Mouse (Mus musculus) left cerebral cortex, adult 2 months (tissue): ENCODE data around the gene Bcat2. TPM values are rescaled to one million over a fixed set of nuclear protein-coding genes. Genes with fewer than 3 reads are reported as not detected.

Experiments used
- DNase-seq, 2 experiments: peaks; one replicate each; pipeline ENCODE4 v3.0.0; 2021 to 2022; ENCODE audit warnings: low spot score in 2 of 2, mixed read lengths in 1 of 2; ENCODE audit errors: extremely low spot score in 1 of 2
- H3K27ac ChIP-seq: fragments of 200-600 bp; 2 replicates; pipeline ENCODE4 v1.8.1; 2022
- H3K4me3 ChIP-seq: fragments of 200-600 bp; 2 replicates; pipeline ENCODE4 v1.8.1; 2022
- CTCF ChIP-seq: fragments of 200-600 bp; IDR thresholded peaks from 2 replicates; pipeline ENCODE4 v1.8.1; 2022; ENCODE audit warnings: antibody characterized with exemption, mild to moderate bottlenecking, moderate library complexity
- intact Hi-C: fragments of 180-260 bp; cut with DNase I; formaldehyde crosslinking; loops from one replicate; pipeline ENCODE4 v1.15.1; 2025
- total RNA-seq, 2 experiments: library from RNA; stranded (reverse); gene quantifications; 2 replicates each; pipeline ENCODE4 v1.2.3; 2021

Gene Bcat2
- total RNA-seq, 2 experiments from 2014 or later, result 25.4 to 26.2 TPM

GRCm38 (mm10) chr7:45593118-45593815, 23.3 kb downstream of the Bcat2 start:
- H3K4me3 ChIP-seq, result no peak overlapping the region
- peak; percentile 55 to 76 for DNase-seq
- intact Hi-C loops, result loop anchor here (2.0 kb wide), 2 partner anchors 32 to 90 kb away; no protein-coding TSS in a partner anchor
- H3K27ac ChIP-seq, result no peak overlapping the region
- peak; percentile 100 for TF ChIP-seq CTCF

- DNase-seq, result no peak
- intact Hi-C loops, result loop anchor here (5.0 kb wide), 1 partner anchor 342 kb away; no protein-coding TSS in a partner anchor
- no peak overlapping the region for H3K27ac ChIP-seq
- no peak for TF ChIP-seq CTCF
- H3K4me3 ChIP-seq, result no peak overlapping the region
These were observed 25.2 kb downstream of the Bcat2 start for GRCm38 (mm10) chr7:45595176-45595575.

- Histone ChIP-seq H3K27ac (no peak overlapping the region), H3K4me3 (no peak overlapping the region)
- intact Hi-C loops, result loop anchor here (5.0 kb wide), 1 partner anchor 341 kb away; no protein-coding TSS in a partner anchor
- DNase-seq, result no peak
- TF ChIP-seq CTCF, result no peak
These were observed 26.2 kb downstream of the Bcat2 start for GRCm38 (mm10) chr7:45596107-45596506.

GRCm38 (mm10) chr7:45597013-45597412, 27.1 kb downstream of the Bcat2 start:
- intact Hi-C loops, result loop anchor here (1.0 to 5.0 kb wide), 2 partner anchors 13 to 340 kb away; no protein-coding TSS in a partner anchor
- no peak for DNase-seq

GRCm38 (mm10) chr7:45597527-45597926, 27.6 kb downstream of the Bcat2 start:
- intact Hi-C loops, result loop anchor here (1.0 to 5.0 kb wide), 2 partner anchors 13 to 340 kb away; no protein-coding TSS in a partner anchor
- no peak for DNase-seq
- Histone ChIP-seq H3K27ac (no peak overlapping the region), H3K4me3 (no peak overlapping the region)
- TF ChIP-seq CTCF, result no peak

More at GRCm38 (mm10) chr7:45597013-45597412, 27.1 kb downstream of the Bcat2 start:
- Histone ChIP-seq H3K4me3 (no peak overlapping the region), H3K27ac (no peak overlapping the region)
- TF ChIP-seq CTCF, result no peak

- intact Hi-C loops, result loop anchor here (5.0 kb wide), 1 partner anchor 338 kb away; no protein-coding TSS in a partner anchor
- no peak for TF ChIP-seq CTCF
- DNase-seq, result no peak
- Histone ChIP-seq H3K4me3 (no peak overlapping the region), H3K27ac (no peak overlapping the region)
These were observed 29.3 kb downstream of the Bcat2 start for GRCm38 (mm10) chr7:45598960-45599879.

GRCm38 (mm10) chr7:45605704-45606289, 35.8 kb downstream of the Bcat2 start:
- intact Hi-C loops, result no loop called here
- Histone ChIP-seq H3K27ac (no peak overlapping the region), H3K4me3 (no peak overlapping the region)
- TF ChIP-seq CTCF, result no peak
- DNase-seq, result no peak

GRCm38 (mm10) chr7:45609511-45609910, 39.6 kb downstream of the Bcat2 start:
- no peak for DNase-seq
- no peak overlapping the region for H3K4me3 ChIP-seq
- intact Hi-C loops, result no loop called here
- H3K27ac ChIP-seq, result no peak overlapping the region
- TF ChIP-seq CTCF, result no peak

- H3K27ac ChIP-seq, result no peak overlapping the region
- intact Hi-C loops, result loop anchor here (5.0 kb wide), 1 partner anchor 41 kb away; no protein-coding TSS in a partner anchor
- DNase-seq, result no peak
- no peak overlapping the region for H3K4me3 ChIP-seq
- TF ChIP-seq CTCF, result no peak
These were observed 46.3 kb downstream of the Bcat2 start for GRCm38 (mm10) chr7:45616277-45616676.

- TF ChIP-seq CTCF, result no peak
- intact Hi-C loops, result loop anchor here (5.0 kb wide), 1 partner anchor 40 kb away; no protein-coding TSS in a partner anchor
- peak in 1 of 2 experiments; percentile 25 for DNase-seq
- peak within 1 kb of the TSS; percentile 14; the same call in 1 of the 2 replicates for H3K4me3 ChIP-seq
- no peak within 1 kb of the TSS for H3K27ac ChIP-seq
These were observed 47.2 kb downstream of the Bcat2 start, which contains the start of gene Fut1 for GRCm38 (mm10) chr7:45617042-45617695. Fut1 (plus strand) TSS chr7:45617289.

GRCm38 (mm10) chr7:45618316-45618715, 48.4 kb downstream of the Bcat2 start:
- Histone ChIP-seq H3K27ac (no peak overlapping the region), H3K4me3 (no peak overlapping the region)
- TF ChIP-seq CTCF, result no peak
- intact Hi-C loops, result loop anchor here (5.0 kb wide), 1 partner anchor 39 kb away; no protein-coding TSS in a partner anchor
- no peak for DNase-seq
